Comparison of ENCODE assay signal across 14 mouse cellular contexts in genomic region chr6:31372620-31373019, GRCm38 (mm10). TPM values are rescaled to one million over a fixed set of nuclear protein-coding genes. Genes with fewer than 3 reads are reported as not detected.
A peak's percentile ranks its signal among the peaks of the same experiment; 100 is the strongest.
DNase-seq lines count a peak whose midpoint lies in the region; ATAC-seq and TF ChIP-seq lines count a peak whose summit lies in the region.
"Had no signal": no experiment of that assay in that cellular context is flagged by ENCODE, and none has a peak within 500 bp of the region (broad histone marks: within the 10 kb centered on the region; RNA-seq: fewer than 3 reads in every experiment).

No protein-coding gene starts in this region.

- WGBS in kidney, embryonic 15.5 days = 19% methylated on average over 3 of the region's 3 CpGs
- WGBS in cerebellum, adult 2 months = 67% methylated on average over 3 of the region's 3 CpGs

- no peak overlapping the region for H3ac ChIP-seq in myocyte (ENCODE audit: control insufficient read depth, insufficient read length)

- no peak overlapping the region for H3K27ac ChIP-seq in kidney, embryonic 15.5 days
- no peak overlapping the region for H3K27ac ChIP-seq in cerebellum, adult 2 months (ENCODE audit: insufficient read depth, low read length)
- H3K27ac ChIP-seq: embryonic facial prominence, embryonic 15.5 days; forebrain, embryonic 13.5 days; liver, embryonic 14.5 days; neural tube, embryonic 13.5 days had no signal

- no peaks in the 10 kb centered on the region for H3K27me3 ChIP-seq in kidney, embryonic 15.5 days
- no peaks in the 10 kb centered on the region for H3K27me3 ChIP-seq in myocyte (ENCODE audit: control insufficient read depth, insufficient read depth, insufficient read length)
- H3K27me3 ChIP-seq in cerebellum, adult 2 months (ENCODE audit: control insufficient read depth, insufficient read depth, low read length) = no peaks in the 10 kb centered on the region
- H3K27me3 ChIP-seq: embryonic facial prominence, embryonic 15.5 days; forebrain, embryonic 13.5 days; neural tube, embryonic 13.5 days had no signal

- no peak overlapping the region for H3K4me2 ChIP-seq in kidney, embryonic 15.5 days
- H3K4me2 ChIP-seq in myocyte (ENCODE audit: low read depth) = peak overlapping the region; percentile 51
- H3K4me2 ChIP-seq: embryonic facial prominence, embryonic 15.5 days; forebrain, embryonic 13.5 days; neural tube, embryonic 13.5 days had no signal

- no peak for TF ChIP-seq CTCF in cerebellum, adult 2 months (IDR thresholded peaks at IDR 0.05; ENCODE audit: borderline replicate concordance, insufficient read depth, low read depth, low read length)

- no peak overlapping the region for H3K9ac ChIP-seq in kidney, embryonic 15.5 days
- H3K9ac ChIP-seq: embryonic facial prominence, embryonic 15.5 days; forebrain, embryonic 13.5 days; liver, embryonic 14.5 days; neural tube, embryonic 13.5 days had no signal

- H3K79me2 ChIP-seq in myocyte (ENCODE audit: control insufficient read depth, insufficient read depth) = no peaks in the 10 kb centered on the region

- peak; percentile 41 for DNase-seq in kidney, adult 18-20 months
- peak; percentile 94 for DNase-seq in ZHBTc4 (ENCODE audit: low read depth, low spot score)
- peak; percentile 27 for DNase-seq in heart, postnatal 25 days (ENCODE audit: low spot score)
- DNase-seq in layer of hippocampus, postnatal 25 days (ENCODE audit: extremely low spot score in 1 of 2, low spot score in 1 of 2) = no peak
- DNase-seq in cerebellum, adult 2 months = no peak
- DNase-seq: cerebellum, adult 9-10 months; gastrocnemius, postnatal 10 days had no signal

- intact Hi-C loops in heart, postnatal 25 days (cut with DNase I) = no loop called here

- H3K9me3 ChIP-seq in kidney, embryonic 15.5 days (replicated peaks) = no peaks in the 10 kb centered on the region
- H3K9me3 ChIP-seq: embryonic facial prominence, embryonic 15.5 days; forebrain, embryonic 13.5 days; neural tube, embryonic 13.5 days had no signal

- H3K4me3 ChIP-seq in kidney, embryonic 15.5 days (replicated peaks) = no peak overlapping the region
- H3K4me3 ChIP-seq in myocyte = peak overlapping the region; percentile 8
- no peak overlapping the region for H3K4me3 ChIP-seq in cerebellum, adult 2 months (replicated peaks; ENCODE audit: insufficient read depth, low read depth, low read length)
- H3K4me3 ChIP-seq: embryonic facial prominence, embryonic 15.5 days; forebrain, embryonic 13.5 days; neural tube, embryonic 13.5 days had no signal

- no peaks in the 10 kb centered on the region for H3K36me3 ChIP-seq in kidney, embryonic 15.5 days
- H3K36me3 ChIP-seq in myocyte (ENCODE audit: control insufficient read depth, insufficient read depth) = no peaks in the 10 kb centered on the region
- H3K36me3 ChIP-seq: embryonic facial prominence, embryonic 15.5 days; neural tube, embryonic 13.5 days had no signal

- TF ChIP-seq POLR2A in myocyte (IDR thresholded peaks at IDR 0.05; ENCODE audit: insufficient read length, low read depth) = no peak
- TF ChIP-seq POLR2A in cerebellum, adult 2 months (IDR thresholded peaks at IDR 0.05; ENCODE audit: borderline replicate concordance, insufficient read depth, low read length) = no peak

- peaks cover 17% of the 10 kb centered on the region; the same call in 1 of the 2 replicates for H3K4me1 ChIP-seq in kidney, embryonic 15.5 days
- H3K4me1 ChIP-seq in cerebellum, adult 2 months (ENCODE audit: control insufficient read depth, insufficient read depth, low read length) = no peaks in the 10 kb centered on the region; the same call in 1 of the 2 replicates
- H3K4me1 ChIP-seq: embryonic facial prominence, embryonic 15.5 days; forebrain, embryonic 13.5 days; neural tube, embryonic 13.5 days had no signal

- no peak for ATAC-seq in kidney, embryonic 15.5 days (replicated peaks; ENCODE audit: low FRiP score)
- ATAC-seq: forebrain, embryonic 13.5 days; midbrain, embryonic 16.5 days had no signal

TF ChIP-seq in myocyte, 11 proteins besides CTCF, POLR2A, EP300 and RAD21:
- TF ChIP-seq USF1 (IDR thresholded peaks at IDR 0.05; ENCODE audit: low read depth) = peak; percentile 29
- no peak for TF ChIP-seq MAX (IDR thresholded peaks at IDR 0.05; ENCODE audit: low read depth)

RNA-seq across cellular contexts. Expression of gene Mkln1, which starts 25.9 kb away (rescaled TPM):
- polyA plus RNA-seq in kidney, embryonic 15.5 days (2015; fragmentation: Nextera tagmentation; extraction: Ambion mirVana) = 205 and 206 TPM in 2 replicates
- total RNA-seq in heart, postnatal 25 days (2021) = 100 to 1,000 TPM; 164 to 171 TPM
- 67.4 TPM for polyA plus RNA-seq in myocyte (2012; fragmentation: generic; extraction: Trizol)
- 100 to 1,000 TPM; 141 to 142 TPM for total RNA-seq in layer of hippocampus, postnatal 25 days (2021)
- 48.4 and 53.9 TPM in 2 replicates for polyA plus RNA-seq in cerebellum, adult 2 months (2012; rRNA removed)

Comparison
In these comparisons a context has a peak if more than half of its experiments do, and no peak if none do; other contexts are left out.
1. DNase-seq: peak in kidney, adult 18-20 months (single experiment), ZHBTc4 (single experiment) and heart, postnatal 25 days (single experiment); none in layer of hippocampus, postnatal 25 days (0 of 2) and cerebellum, adult 2 months (0 of 2).